Mouse (Mus musculus): ENCODE results near the gene Dnajc7.
"Not testable (repeated sequence)": the region's sequence is repeated elsewhere in the genome, so short reads cannot be mapped to it uniquely, and the experiment has no call there.

Gene Dnajc7

GRCm38 (mm10) chr11:100545746-100546085 lies 74.3 kb downstream of the Dnajc7 start:
- TF ChIP-seq POU5F1 (IDR thresholded peaks at IDR 0.05; ENCODE audit: borderline replicate concordance, low read length) (no peak), NANOG (IDR thresholded peaks at IDR 0.05; ENCODE audit: borderline replicate concordance, low read length) (no peak)
- H3K4me1 ChIP-seq (replicated peaks; ENCODE audit: low read depth, low read length), result peaks cover 68% of the 10 kb centered on the region
- peak overlapping the region; percentile 81 for H3K4me3 ChIP-seq (replicated peaks; ENCODE audit: low read length)
- no peaks in the 10 kb centered on the region for H3K36me3 ChIP-seq (ENCODE audit: insufficient read depth, low read length)
- no peaks in the 10 kb centered on the region for H3K27me3 ChIP-seq (ENCODE audit: insufficient read depth, low read length)
- H3K9me3 ChIP-seq (ENCODE audit: low read length), result no peaks in the 10 kb centered on the region

- no peak for TF ChIP-seq NANOG (IDR thresholded peaks at IDR 0.05; ENCODE audit: borderline replicate concordance, low read length)
- TF ChIP-seq POU5F1 (IDR thresholded peaks at IDR 0.05; ENCODE audit: borderline replicate concordance, low read length), result peak; percentile 52; the same call in 1 of the 2 replicates
- no peak for TF ChIP-seq CTCF (conservative IDR thresholded peaks at IDR 0.05; ENCODE audit: low read length)
Observed at GRCm38 (mm10) chr11:100544832-100545745, 74.9 kb downstream of the Dnajc7 start, which contains the start of gene Ttc25. Gene Ttc25 (plus strand): TSS chr11:100545607.

GRCm38 (mm10) chr11:100541577-100541976 lies 78.4 kb downstream of the Dnajc7 start:
- Histone ChIP-seq H3K4me1 (replicated peaks; ENCODE audit: low read depth, low read length) (peaks cover 50% of the 10 kb centered on the region), H3K9me3 (ENCODE audit: low read length) (no peaks in the 10 kb centered on the region), H3K27me3 (ENCODE audit: insufficient read depth, low read length) (no peaks in the 10 kb centered on the region), H3K36me3 (ENCODE audit: insufficient read depth, low read length) (no peaks in the 10 kb centered on the region), H3K4me3 (replicated peaks; ENCODE audit: low read length) (no peak overlapping the region)
- TF ChIP-seq CTCF (conservative IDR thresholded peaks at IDR 0.05; ENCODE audit: low read length), result no peak
- no peak for TF ChIP-seq NANOG (IDR thresholded peaks at IDR 0.05; ENCODE audit: borderline replicate concordance, low read length)
- no peak for TF ChIP-seq POU5F1 (IDR thresholded peaks at IDR 0.05; ENCODE audit: borderline replicate concordance, low read length)

More at GRCm38 (mm10) chr11:100544832-100545745, 74.9 kb downstream of the Dnajc7 start, which contains the start of gene Ttc25:
- H3K9me3 ChIP-seq (ENCODE audit: low read length), result no peaks in the 10 kb centered on the region
- H3K4me1 ChIP-seq (replicated peaks; ENCODE audit: low read depth, low read length), result peaks cover 62% of the 10 kb centered on the region
- no peaks in the 10 kb centered on the region for H3K27me3 ChIP-seq (ENCODE audit: insufficient read depth, low read length)
- H3K4me3 ChIP-seq (replicated peaks; ENCODE audit: low read length), result peak within 1 kb of the TSS; percentile 81
- no peaks in the 10 kb centered on the region for H3K36me3 ChIP-seq (ENCODE audit: insufficient read depth, low read length)

- H3K4me3 ChIP-seq (replicated peaks; ENCODE audit: low read length), result no peak overlapping the region
- TF ChIP-seq CTCF (conservative IDR thresholded peaks at IDR 0.05; ENCODE audit: low read length), result no peak
- TF ChIP-seq NANOG (IDR thresholded peaks at IDR 0.05; ENCODE audit: borderline replicate concordance, low read length), result no peak
- no peak for TF ChIP-seq POU5F1 (IDR thresholded peaks at IDR 0.05; ENCODE audit: borderline replicate concordance, low read length)
- peaks cover 4% of the 10 kb centered on the region; the same call in 1 of the 2 replicates for H3K9me3 ChIP-seq (ENCODE audit: low read length)
- H3K36me3 ChIP-seq (ENCODE audit: insufficient read depth, low read length), result no peaks in the 10 kb centered on the region
- H3K4me1 ChIP-seq (replicated peaks; ENCODE audit: low read depth, low read length), result peaks cover 48% of the 10 kb centered on the region
- H3K27me3 ChIP-seq (ENCODE audit: insufficient read depth, low read length), result no peaks in the 10 kb centered on the region
Observed at GRCm38 (mm10) chr11:100540966-100541365, 79.0 kb downstream of the Dnajc7 start.

- Histone ChIP-seq H3K9me3 (ENCODE audit: low read length) (peaks cover 23% of the 10 kb centered on the region), H3K4me3 (replicated peaks; ENCODE audit: low read length) (no peak overlapping the region), H3K27me3 (ENCODE audit: insufficient read depth, low read length) (no peaks in the 10 kb centered on the region), H3K36me3 (ENCODE audit: insufficient read depth, low read length) (peaks cover 4% of the 10 kb centered on the region; the same call in 1 of the 2 replicates), H3K4me1 (replicated peaks; ENCODE audit: low read depth, low read length) (peaks cover 65% of the 10 kb centered on the region)
- TF ChIP-seq NANOG (IDR thresholded peaks at IDR 0.05; ENCODE audit: borderline replicate concordance, low read length) (no peak), POU5F1 (IDR thresholded peaks at IDR 0.05; ENCODE audit: borderline replicate concordance, low read length) (no peak), CTCF (conservative IDR thresholded peaks at IDR 0.05; ENCODE audit: low read length) (no peak)
Observed at GRCm38 (mm10) chr11:100536466-100536865, 83.5 kb downstream of the Dnajc7 start.

DNA sequence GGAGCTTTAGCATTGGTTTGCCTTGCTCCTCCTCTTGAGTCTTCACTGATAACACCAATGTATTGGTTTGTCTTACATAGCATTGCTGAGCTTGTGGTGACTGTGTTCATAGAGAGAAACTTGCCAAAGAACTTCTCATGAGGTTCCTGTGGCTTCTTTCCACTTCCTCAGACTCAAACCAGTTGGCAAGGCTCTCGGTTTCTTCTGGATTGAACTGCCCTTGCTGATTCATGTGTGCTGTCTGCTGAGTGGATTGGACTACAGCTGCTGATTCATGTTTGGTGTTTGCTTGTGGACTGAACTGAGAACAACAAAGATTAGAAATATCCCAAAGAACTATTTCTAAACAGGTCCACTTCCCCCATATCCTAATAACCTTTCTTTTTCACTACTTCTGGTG lies 84.0 kb downstream of the Dnajc7 start:
- TF ChIP-seq POU5F1 (IDR thresholded peaks at IDR 0.05; ENCODE audit: borderline replicate concordance, low read length), result no peak
- no peak for TF ChIP-seq NANOG (IDR thresholded peaks at IDR 0.05; ENCODE audit: borderline replicate concordance, low read length)
- TF ChIP-seq CTCF (conservative IDR thresholded peaks at IDR 0.05; ENCODE audit: low read length), result no peak
- Histone ChIP-seq H3K27me3 (ENCODE audit: insufficient read depth, low read length) (no peaks in the 10 kb centered on the region), H3K36me3 (ENCODE audit: insufficient read depth, low read length) (peaks cover 4% of the 10 kb centered on the region; the same call in 1 of the 2 replicates), H3K9me3 (ENCODE audit: low read length) (peaks cover 23% of the 10 kb centered on the region), H3K4me3 (replicated peaks; ENCODE audit: low read length) (no peak overlapping the region), H3K4me1 (replicated peaks; ENCODE audit: low read depth, low read length) (peaks cover 64% of the 10 kb centered on the region)

DNA sequence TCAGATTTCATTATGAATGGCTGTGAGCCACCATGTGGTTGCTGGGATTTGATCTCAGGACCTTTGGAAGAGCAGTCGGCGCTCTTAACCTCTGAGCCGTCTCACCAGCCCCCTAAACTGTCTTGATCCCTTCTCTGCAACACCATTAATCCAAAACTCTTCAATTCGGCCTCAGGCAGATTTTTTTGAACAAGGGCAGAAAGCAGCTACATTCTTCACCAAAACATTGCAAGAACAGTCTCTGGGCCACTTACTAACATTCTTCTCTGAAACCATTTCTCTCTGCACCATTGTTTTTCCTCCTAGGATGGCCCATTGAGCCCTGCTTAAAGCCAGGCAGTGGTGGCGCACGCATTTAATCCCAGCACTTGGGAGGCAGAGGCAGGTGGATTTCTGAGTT lies 85.1 kb downstream of the Dnajc7 start:
- H3K4me3 ChIP-seq (replicated peaks; ENCODE audit: low read length); H3K27me3 ChIP-seq (ENCODE audit: insufficient read depth, low read length); H3K36me3 ChIP-seq (ENCODE audit: insufficient read depth, low read length): not testable (repeated sequence)
- peaks cover 70% of the 10 kb centered on the region for H3K4me1 ChIP-seq (replicated peaks; ENCODE audit: low read depth, low read length)
- H3K9me3 ChIP-seq (ENCODE audit: low read length), result peaks cover 23% of the 10 kb centered on the region

- H3K4me1 ChIP-seq (replicated peaks; ENCODE audit: low read depth, low read length), result peaks cover 75% of the 10 kb centered on the region
- H3K9me3 ChIP-seq (ENCODE audit: low read length), result peaks cover 23% of the 10 kb centered on the region
- peak overlapping the region; percentile 59 for H3K4me3 ChIP-seq (replicated peaks; ENCODE audit: low read length)
- TF ChIP-seq POU5F1 (IDR thresholded peaks at IDR 0.05; ENCODE audit: borderline replicate concordance, low read length), result peak; percentile 12; the same call in 1 of the 2 replicates
- H3K36me3 ChIP-seq (ENCODE audit: insufficient read depth, low read length); H3K27me3 ChIP-seq (ENCODE audit: insufficient read depth, low read length): not testable (repeated sequence)
Observed at GRCm38 (mm10) chr11:100534411-100534810, 85.6 kb downstream of the Dnajc7 start.

GRCm38 (mm10) chr11:100533871-100534270 lies 86.1 kb downstream of the Dnajc7 start:
- Histone ChIP-seq H3K27me3 (ENCODE audit: insufficient read depth, low read length) (no peaks in the 10 kb centered on the region), H3K9me3 (ENCODE audit: low read length) (peaks cover 23% of the 10 kb centered on the region), H3K36me3 (ENCODE audit: insufficient read depth, low read length) (peaks cover 4% of the 10 kb centered on the region; the same call in 1 of the 2 replicates), H3K4me3 (replicated peaks; ENCODE audit: low read length) (peak overlapping the region; percentile 59), H3K4me1 (replicated peaks; ENCODE audit: low read depth, low read length) (peaks cover 75% of the 10 kb centered on the region)
- no peak for TF ChIP-seq CTCF (conservative IDR thresholded peaks at IDR 0.05; ENCODE audit: low read length)
- TF ChIP-seq NANOG (IDR thresholded peaks at IDR 0.05; ENCODE audit: borderline replicate concordance, low read length), result no peak

Data from E14TG2a.4 (cell line).